In genomic region chr11:72214591-72215409, GRCm38 (mm10) we compare ENCODE assay signal across 8 mouse cellular contexts. TPM values are rescaled to one million over a fixed set of nuclear protein-coding genes. Genes with fewer than 3 reads are reported as not detected.
DNase-seq lines count a peak whose midpoint lies in the region; ATAC-seq and TF ChIP-seq lines count a peak whose summit lies in the region.

No protein-coding gene starts in this region.

- H3K36me3 ChIP-seq in heart, embryonic 15.5 days, result peaks cover 24% of the 10 kb centered on the region
- peaks cover 3% of the 10 kb centered on the region for H3K36me3 ChIP-seq in liver, embryonic 14.5 days (replicated peaks; ENCODE audit: control insufficient read depth, insufficient read depth, low read depth)
- 0 out of 2 replicates have a peak, but pooled peaks cover 2% of the 10 kb centered on the region for H3K36me3 ChIP-seq in neural tube, embryonic 11.5 days (ENCODE audit: control insufficient read depth, insufficient read depth, low read length)
- peaks cover 2% of the 10 kb centered on the region; the same call in 1 of the 2 replicates for H3K36me3 ChIP-seq in stomach, postnatal 0 days (ENCODE audit: control insufficient read depth, insufficient read depth, low read length)

- ATAC-seq in heart, embryonic 15.5 days (replicated peaks; ENCODE audit: insufficient number of reproducible peaks, insufficient read depth, low FRiP score, low read depth), result peak; percentile 96
- peak; percentile 97 for ATAC-seq in liver, embryonic 14.5 days (ENCODE audit: insufficient read depth)
- ATAC-seq in neural tube, embryonic 11.5 days (ENCODE audit: insufficient read depth, low FRiP score, low TSS enrichment), result peak; percentile 95
- ATAC-seq in stomach, postnatal 0 days (ENCODE audit: low FRiP score, low TSS enrichment), result peak; percentile 98

- H3K4me3 ChIP-seq in brown adipose tissue, adult 24 weeks (ENCODE audit: insufficient read depth, low read depth, low read length), result peak overlapping the region; percentile 86
- peak overlapping the region; percentile 93 for H3K4me3 ChIP-seq in heart, embryonic 15.5 days
- H3K4me3 ChIP-seq in liver, embryonic 14.5 days (ENCODE audit: insufficient read depth in 1 of 2, low read depth in 2 of 2, low read length in 2 of 2), result peak overlapping the region; percentile 70 to 96
- peak overlapping the region; percentile 85 for H3K4me3 ChIP-seq in neural tube, embryonic 11.5 days (ENCODE audit: low read depth, low read length)
- peak overlapping the region; percentile 70 for H3K4me3 ChIP-seq in stomach, postnatal 0 days (ENCODE audit: low read depth, low read length)

- H3K27me3 ChIP-seq in heart, embryonic 15.5 days, result no peaks in the 10 kb centered on the region
- no peaks in the 10 kb centered on the region for H3K27me3 ChIP-seq in liver, embryonic 14.5 days (ENCODE audit: control insufficient read depth, insufficient read depth, low read length)
- no peaks in the 10 kb centered on the region for H3K27me3 ChIP-seq in neural tube, embryonic 11.5 days (ENCODE audit: control insufficient read depth, insufficient read depth, low read length)
- no peaks in the 10 kb centered on the region for H3K27me3 ChIP-seq in stomach, postnatal 0 days (ENCODE audit: control insufficient read depth, insufficient read depth, low read length)

- no peak for TF ChIP-seq EP300 in liver, embryonic 14.5 days (IDR thresholded peaks at IDR 0.05; ENCODE audit: low read depth)
- TF ChIP-seq EP300 in stomach, postnatal 0 days (optimal IDR thresholded peaks at IDR 0.05), result no peak

- peak; percentile 98 for DNase-seq in CD4-positive, CD25-positive, alpha-beta regulatory T cell, adult 2 months (ENCODE audit: low read depth, low spot score)
- peak; percentile 90 for DNase-seq in fibroblast of lung, adult 2 months (ENCODE audit: low read depth)
- peak; percentile 97 to 98 for DNase-seq in kidney, postnatal 25 days
- peak; percentile 89 to 93 (median 89) for DNase-seq in liver, embryonic 14.5 days (ENCODE audit: low read depth in 3 of 3, low spot score in 3 of 3)
- DNase-seq in neural tube, embryonic 11.5 days (ENCODE audit: low spot score), result peak; percentile 98
- DNase-seq in stomach, postnatal 0 days (ENCODE audit: low spot score), result peak; percentile 98

- no peaks in the 10 kb centered on the region for H3K9me3 ChIP-seq in heart, embryonic 15.5 days (replicated peaks)
- no peaks in the 10 kb centered on the region for H3K9me3 ChIP-seq in liver, embryonic 14.5 days (ENCODE audit: control insufficient read depth, low read length)
- H3K9me3 ChIP-seq in neural tube, embryonic 11.5 days (ENCODE audit: control insufficient read depth, low read length), result no peaks in the 10 kb centered on the region
- H3K9me3 ChIP-seq in stomach, postnatal 0 days (ENCODE audit: control insufficient read depth, low read length), result no peaks in the 10 kb centered on the region

- peak overlapping the region; percentile 77 for H3K27ac ChIP-seq in brown adipose tissue, adult 24 weeks (replicated peaks; ENCODE audit: low read depth, low read length)
- peak overlapping the region; percentile 78 for H3K27ac ChIP-seq in heart, embryonic 15.5 days
- H3K27ac ChIP-seq in liver, embryonic 14.5 days, result peak overlapping the region; percentile 15
- H3K27ac ChIP-seq in neural tube, embryonic 11.5 days (ENCODE audit: low read depth, low read length), result peak overlapping the region; percentile 4
- H3K27ac ChIP-seq in stomach, postnatal 0 days (replicated peaks), result peak overlapping the region; percentile 77

- H3K9ac ChIP-seq in heart, embryonic 15.5 days, result peak overlapping the region; percentile 80
- H3K9ac ChIP-seq in liver, embryonic 14.5 days (replicated peaks), result peak overlapping the region; percentile 65
- peak overlapping the region; percentile 72 for H3K9ac ChIP-seq in neural tube, embryonic 11.5 days (ENCODE audit: low read length)
- peak overlapping the region; percentile 76 for H3K9ac ChIP-seq in stomach, postnatal 0 days (ENCODE audit: low read length)

- WGBS in heart, embryonic 15.5 days, result 1% methylated on average over 51 of the region's 51 CpGs
- WGBS in liver, embryonic 14.5 days (ENCODE audit: insufficient replicate concordance), result under 1% methylated on average over 51 of the region's 51 CpGs
- 1% methylated on average over 51 of the region's 51 CpGs for WGBS in neural tube, embryonic 11.5 days
- under 1% methylated on average over 51 of the region's 51 CpGs for WGBS in stomach, postnatal 0 days

- no peak; the same call in 1 of the 2 replicates for TF ChIP-seq CTCF in liver, embryonic 14.5 days (IDR thresholded peaks at IDR 0.05; ENCODE audit: low read depth)
- no peak for TF ChIP-seq CTCF in stomach, postnatal 0 days (IDR thresholded peaks at IDR 0.05; ENCODE audit: low read depth)

- H3K4me2 ChIP-seq in heart, embryonic 15.5 days, result peak overlapping the region; percentile 94
- H3K4me2 ChIP-seq in liver, embryonic 14.5 days (ENCODE audit: low read depth), result peak overlapping the region; percentile 90
- H3K4me2 ChIP-seq in neural tube, embryonic 11.5 days (ENCODE audit: low read depth), result peak overlapping the region; percentile 97
- H3K4me2 ChIP-seq in stomach, postnatal 0 days (replicated peaks; ENCODE audit: low read depth), result peak overlapping the region; percentile 91

- H3K4me1 ChIP-seq in brown adipose tissue, adult 24 weeks (ENCODE audit: control insufficient read depth, insufficient read depth, insufficient read length, low read length), result no peaks in the 10 kb centered on the region; the same call in 1 of the 2 replicates
- peaks cover 18% of the 10 kb centered on the region for H3K4me1 ChIP-seq in heart, embryonic 15.5 days (replicated peaks)
- peaks cover 4 to 5% of the 10 kb centered on the region in 2 experiments; a peak in 2 of 4 replicates for H3K4me1 ChIP-seq in liver, embryonic 14.5 days (replicated peaks; ENCODE audit: control insufficient read depth in 2 of 2, insufficient read depth in 2 of 2, low read length in 1 of 2)
- H3K4me1 ChIP-seq in neural tube, embryonic 11.5 days (ENCODE audit: control insufficient read depth, insufficient read depth, low read length), result 0 out of 2 replicates have a peak, but pooled peaks cover 3% of the 10 kb centered on the region
- no peaks in the 10 kb centered on the region for H3K4me1 ChIP-seq in stomach, postnatal 0 days (replicated peaks; ENCODE audit: control insufficient read depth, insufficient read depth)

RNA-seq across cellular contexts. Expression of gene Med31, which starts 0.6 kb away (rescaled TPM):
- polyA plus RNA-seq in brown adipose tissue, adult 24 weeks (2012; ENCODE audit: insufficient read depth, insufficient read length, missing spikeins), result 16.0 and 16.1 TPM in 2 replicates
- 28.2 and 29.4 TPM in 2 replicates for polyA plus RNA-seq in heart, embryonic 15.5 days (2015; fragmentation: Nextera tagmentation; extraction: Ambion mirVana)
- polyA plus RNA-seq in liver, embryonic 14.5 days (2012; rRNA removed), result 6.0 and 8.5 TPM in 2 replicates
- 13.0 TPM in 2 replicates for polyA plus RNA-seq in liver, embryonic 14.5 days (2014; fragmentation: Nextera tagmentation; extraction: Ambion mirVana)
- polyA plus RNA-seq in neural tube, embryonic 11.5 days (2014; fragmentation: Nextera tagmentation; extraction: Ambion mirVana), result 50.3 and 51.0 TPM in 2 replicates
- 25.8 and 28.1 TPM in 2 replicates for polyA plus RNA-seq in stomach, postnatal 0 days (2015; fragmentation: Nextera tagmentation; extraction: Ambion mirVana)

RNA-seq across cellular contexts. Expression of gene Txndc17, which starts 7.5 kb away (rescaled TPM):
- polyA plus RNA-seq in brown adipose tissue, adult 24 weeks (2012; ENCODE audit: insufficient read depth, insufficient read length, missing spikeins), result 114 and 144 TPM in 2 replicates
- polyA plus RNA-seq in heart, embryonic 15.5 days (2015; fragmentation: Nextera tagmentation; extraction: Ambion mirVana), result 147 and 151 TPM in 2 replicates
- polyA plus RNA-seq in liver, embryonic 14.5 days (2012; rRNA removed), result 27.3 and 43.5 TPM in 2 replicates
- 66.9 and 68.0 TPM in 2 replicates for polyA plus RNA-seq in liver, embryonic 14.5 days (2014; fragmentation: Nextera tagmentation; extraction: Ambion mirVana)
- polyA plus RNA-seq in neural tube, embryonic 11.5 days (2014; fragmentation: Nextera tagmentation; extraction: Ambion mirVana), result 163 and 169 TPM in 2 replicates
- polyA plus RNA-seq in stomach, postnatal 0 days (2015; fragmentation: Nextera tagmentation; extraction: Ambion mirVana), result 271 TPM in 2 replicates

RNA-seq across cellular contexts. Expression of gene 4933427D14Rik, which starts 7.5 kb away (rescaled TPM):
- polyA plus RNA-seq in brown adipose tissue, adult 24 weeks (2012; ENCODE audit: insufficient read depth, insufficient read length, missing spikeins), result 1.5 and 2.2 TPM in 2 replicates
- polyA plus RNA-seq in heart, embryonic 15.5 days (2015; fragmentation: Nextera tagmentation; extraction: Ambion mirVana), result 6.1 and 6.8 TPM in 2 replicates
- polyA plus RNA-seq in liver, embryonic 14.5 days (2012; rRNA removed), result 1.5 and 2.3 TPM in 2 replicates
- polyA plus RNA-seq in liver, embryonic 14.5 days (2014; fragmentation: Nextera tagmentation; extraction: Ambion mirVana), result 2.1 and 2.8 TPM in 2 replicates
- polyA plus RNA-seq in neural tube, embryonic 11.5 days (2014; fragmentation: Nextera tagmentation; extraction: Ambion mirVana), result 14.5 and 15.6 TPM in 2 replicates
- polyA plus RNA-seq in stomach, postnatal 0 days (2015; fragmentation: Nextera tagmentation; extraction: Ambion mirVana), result 4.8 and 7.2 TPM in 2 replicates

RNA-seq across cellular contexts. Expression of gene Gm43951, which starts 8.2 kb away (rescaled TPM):
- not detected in 2 replicates for polyA plus RNA-seq in brown adipose tissue, adult 24 weeks (2012; ENCODE audit: insufficient read depth, insufficient read length, missing spikeins)
- 0.09 and 0.23 TPM in 2 replicates for polyA plus RNA-seq in heart, embryonic 15.5 days (2015; fragmentation: Nextera tagmentation; extraction: Ambion mirVana)
- polyA plus RNA-seq in liver, embryonic 14.5 days (2012; rRNA removed), result 0.08 and 0.09 TPM in 2 replicates
- not detected in 2 replicates for polyA plus RNA-seq in liver, embryonic 14.5 days (2014; fragmentation: Nextera tagmentation; extraction: Ambion mirVana)
- polyA plus RNA-seq in neural tube, embryonic 11.5 days (2014; fragmentation: Nextera tagmentation; extraction: Ambion mirVana), result 0.11 and 0.16 TPM in 2 replicates
- polyA plus RNA-seq in stomach, postnatal 0 days (2015; fragmentation: Nextera tagmentation; extraction: Ambion mirVana), result 0.06 and 0.10 TPM in 2 replicates

RNA-seq across cellular contexts. Expression of gene Slc13a5, which starts 52.2 kb away (rescaled TPM):
- not detected in 2 replicates for polyA plus RNA-seq in brown adipose tissue, adult 24 weeks (2012; ENCODE audit: insufficient read depth, insufficient read length, missing spikeins)
- polyA plus RNA-seq in heart, embryonic 15.5 days (2015; fragmentation: Nextera tagmentation; extraction: Ambion mirVana), result 0.08 and 0.11 TPM in 2 replicates
- polyA plus RNA-seq in liver, embryonic 14.5 days (2012; rRNA removed), result not detected in 2 replicates
- not detected in 2 replicates for polyA plus RNA-seq in liver, embryonic 14.5 days (2014; fragmentation: Nextera tagmentation; extraction: Ambion mirVana)
- 0.46 TPM in 1 of 2 replicates, not detected in the other for polyA plus RNA-seq in neural tube, embryonic 11.5 days (2014; fragmentation: Nextera tagmentation; extraction: Ambion mirVana)
- polyA plus RNA-seq in stomach, postnatal 0 days (2015; fragmentation: Nextera tagmentation; extraction: Ambion mirVana), result 0.06 and 0.12 TPM in 2 replicates

Comparison
In these comparisons a context has a peak if more than half of its experiments do, and no peak if none do; other contexts are left out.
1. Peak in every context shown above with its lines: DNase-seq, ATAC-seq, H3K4me3 ChIP-seq and H3K27ac ChIP-seq.
2. H3K27ac ChIP-seq: peak in every context shown above with its lines; median percentile 78 in heart, embryonic 15.5 days; 77 in brown adipose tissue, adult 24 weeks; 77 in stomach, postnatal 0 days; 15 in liver, embryonic 14.5 days; 4 in neural tube, embryonic 11.5 days.